Mouse (Mus musculus) liver, adult 2 months (tissue): ENCODE results near the gene Ivd. TPM values are rescaled to one million over a fixed set of nuclear protein-coding genes. Genes with fewer than 3 reads are reported as not detected.

Source experiments
- DNase-seq: peaks from one replicate; pipeline ENCODE4 v3.0.0-alpha.2; 2011; ENCODE audit warnings: low read depth, low spot score; ENCODE audit errors: extremely low read depth
- H3K27ac ChIP-seq: fragments of 200-500 bp; replicated peaks from 2 replicates; pipeline ENCODE4 v1.5.1; 2012; ENCODE audit warnings: low read depth, mild to moderate bottlenecking, control low read depth, inconsistent platforms, low read length; ENCODE audit not compliant: insufficient read depth
- H3K27me3 ChIP-seq: fragments of 200-500 bp; 2 replicates; pipeline ENCODE4 v1.6.1; 2012; ENCODE audit warnings: mild to moderate bottlenecking, moderate library complexity, low read length, inconsistent platforms; ENCODE audit not compliant: control insufficient read depth, insufficient read depth
- H3K36me3 ChIP-seq: fragments of 200-500 bp; 2 replicates; pipeline ENCODE4 v1.6.1; 2012; ENCODE audit warnings: low read length, inconsistent platforms; ENCODE audit not compliant: control insufficient read depth, insufficient read depth
- H3K4me1 ChIP-seq: fragments of 200-500 bp; 2 replicates; pipeline ENCODE4 v1.6.1; 2011; ENCODE audit warnings: low read length; ENCODE audit not compliant: control insufficient read depth, insufficient read depth
- H3K4me3 ChIP-seq: fragments of 200-500 bp; 2 replicates; pipeline ENCODE4 v1.5.1; 2011; ENCODE audit warnings: low read depth, mild to moderate bottlenecking, control low read depth, low read length, moderate library complexity; ENCODE audit not compliant: insufficient read depth
- H3K79me2 ChIP-seq: fragments of 200-500 bp; 2 replicates; pipeline ENCODE4 v1.6.1; 2012; ENCODE audit warnings: inconsistent platforms, mild to moderate bottlenecking, low read length, moderate library complexity; ENCODE audit not compliant: control insufficient read depth, insufficient read depth
- H3K9ac ChIP-seq: fragments of 200-500 bp; 2 replicates; pipeline ENCODE4 v1.6.1; 2012; ENCODE audit warnings: low read depth, mild to moderate bottlenecking, control low read depth, inconsistent platforms, low read length
- CTCF ChIP-seq: fragments of 200-500 bp; IDR thresholded peaks from 2 replicates; pipeline ENCODE4 v1.5.1; 2011; ENCODE audit warnings: low read depth, low read length, control low read depth
- POLR2A ChIP-seq: fragments of 200-500 bp; IDR thresholded peaks from 2 replicates; pipeline ENCODE4 v1.6.1; 2011; ENCODE audit warnings: low read length, control low read depth; ENCODE audit not compliant: insufficient read depth; ENCODE audit errors: extremely low read depth
- WGBS: fragments of 180-500 bp; shearing (Covaris S2); methylation state at CpG from one replicate; pipeline ENCODE4 v1.1.7; 2018; 5-methylcytosine and 5-hydroxymethylcytosine counted together
- polyA plus RNA-seq: library from polyadenylated mRNA; depleted of rRNA; stranded (reverse); fragments of >200 nt; gene quantifications from 2 replicates; pipeline ENCODE4 v1.2.3, GENCODE M21; 2012
- total RNA-seq: library from RNA; depleted of rRNA; stranded (reverse); fragments of >200 nt; gene quantifications from 2 replicates; pipeline ENCODE4 v1.2.3, GENCODE M21; 2014

Ivd gene
- total and polyA plus RNA-seq, 2 experiments: 127 to 146 TPM

DNA sequence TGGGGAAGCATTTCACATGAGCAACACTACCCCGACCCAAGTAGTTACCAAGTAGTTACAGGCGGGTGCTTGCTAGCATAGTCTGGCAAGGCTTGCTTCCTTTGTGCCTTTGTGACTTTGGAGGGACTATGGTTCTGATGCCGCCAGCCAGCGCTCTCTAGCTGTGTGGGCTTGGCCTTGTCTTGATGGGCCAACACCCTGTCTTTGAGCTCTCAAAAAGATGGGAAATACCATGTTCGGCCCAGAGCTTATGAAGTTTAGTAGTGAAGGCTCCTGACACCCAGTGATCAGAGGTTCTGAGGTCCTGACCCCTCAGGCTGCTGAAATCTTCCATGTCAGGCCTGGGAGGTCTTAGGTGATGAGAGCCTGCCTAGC lies 44.4 kb downstream of the Ivd start:
- Histone ChIP-seq H3K4me3 (no peak overlapping the region), H3K9ac (no peak overlapping the region), H3K36me3 (no peaks in the 10 kb centered on the region), H3K79me2 (peaks cover 37% of the 10 kb centered on the region; the same call in 1 of the 2 replicates), H3K27me3 (no peaks in the 10 kb centered on the region), H3K27ac (no peak overlapping the region), H3K4me1 (peaks cover 6% of the 10 kb centered on the region)
- TF ChIP-seq CTCF (no peak), POLR2A (no peak)
- no peak for DNase-seq
- 94% methylated on average over 5 of the region's 5 CpGs for WGBS

DNA sequence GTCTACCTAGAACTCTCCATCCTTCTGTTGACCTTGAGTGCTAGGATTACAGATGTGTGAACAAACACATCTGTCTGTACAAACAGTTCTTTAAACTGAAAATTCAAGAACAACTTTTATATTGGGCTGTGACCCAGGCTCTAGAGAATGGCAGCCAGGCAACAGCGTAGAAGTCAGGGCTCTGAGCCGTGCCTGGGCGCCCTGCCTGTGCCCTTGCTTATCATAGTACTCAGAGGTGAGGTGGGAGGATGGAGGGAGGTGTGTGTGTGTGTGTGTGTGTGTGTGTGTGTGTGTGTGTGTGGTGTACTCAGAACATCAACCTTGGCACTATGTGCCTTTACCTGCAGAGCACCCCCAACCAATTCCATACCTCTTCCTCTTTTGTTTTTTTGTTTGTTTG lies 46.0 kb downstream of the Ivd start:
- WGBS: 29% methylated on average over 3 of the region's 3 CpGs
- H3K4me3 ChIP-seq: no peak overlapping the region
- peaks cover 9% of the 10 kb centered on the region for H3K4me1 ChIP-seq
- H3K79me2 ChIP-seq: peaks cover 39% of the 10 kb centered on the region; the same call in 1 of the 2 replicates
- TF ChIP-seq POLR2A (no peak), CTCF (no peak)
- H3K27me3 ChIP-seq: no peaks in the 10 kb centered on the region
- H3K27ac ChIP-seq: no peak overlapping the region
- no peak overlapping the region for H3K9ac ChIP-seq
- peak; percentile 37 for DNase-seq
- no peaks in the 10 kb centered on the region for H3K36me3 ChIP-seq

DNA sequence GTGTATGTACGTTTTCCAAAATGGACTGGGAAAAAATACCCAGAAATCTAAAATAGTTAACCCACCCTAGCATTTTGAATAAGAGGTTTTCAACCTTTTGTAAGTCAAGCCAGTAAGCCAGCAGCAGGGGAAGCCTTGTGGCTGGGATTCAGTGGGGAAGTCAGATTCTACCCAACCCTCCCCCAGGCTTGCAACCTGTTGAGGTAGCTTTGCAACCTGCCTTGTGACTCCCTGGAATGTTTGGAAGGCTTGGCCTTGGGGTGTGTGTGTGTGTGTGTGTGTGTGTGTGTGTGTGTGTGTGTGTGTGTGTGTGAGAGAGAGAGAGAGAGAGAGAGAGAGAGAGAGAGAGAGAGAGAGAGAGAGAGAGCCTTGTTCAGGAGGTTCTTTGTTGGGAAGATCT lies 47.4 kb downstream of the Ivd start:
- no peak for DNase-seq
- H3K79me2 ChIP-seq: peaks cover 42% of the 10 kb centered on the region; the same call in 1 of the 2 replicates
- no peaks in the 10 kb centered on the region for H3K27me3 ChIP-seq
- no peak overlapping the region for H3K27ac ChIP-seq
- H3K4me3 ChIP-seq: no peak overlapping the region
- TF ChIP-seq CTCF (no peak), POLR2A (no peak)
- H3K9ac ChIP-seq: no peak overlapping the region
- H3K36me3 ChIP-seq: no peaks in the 10 kb centered on the region
- H3K4me1 ChIP-seq: peaks cover 17% of the 10 kb centered on the region
- 94% methylated on average over 1 of the region's 1 CpGs for WGBS

DNA sequence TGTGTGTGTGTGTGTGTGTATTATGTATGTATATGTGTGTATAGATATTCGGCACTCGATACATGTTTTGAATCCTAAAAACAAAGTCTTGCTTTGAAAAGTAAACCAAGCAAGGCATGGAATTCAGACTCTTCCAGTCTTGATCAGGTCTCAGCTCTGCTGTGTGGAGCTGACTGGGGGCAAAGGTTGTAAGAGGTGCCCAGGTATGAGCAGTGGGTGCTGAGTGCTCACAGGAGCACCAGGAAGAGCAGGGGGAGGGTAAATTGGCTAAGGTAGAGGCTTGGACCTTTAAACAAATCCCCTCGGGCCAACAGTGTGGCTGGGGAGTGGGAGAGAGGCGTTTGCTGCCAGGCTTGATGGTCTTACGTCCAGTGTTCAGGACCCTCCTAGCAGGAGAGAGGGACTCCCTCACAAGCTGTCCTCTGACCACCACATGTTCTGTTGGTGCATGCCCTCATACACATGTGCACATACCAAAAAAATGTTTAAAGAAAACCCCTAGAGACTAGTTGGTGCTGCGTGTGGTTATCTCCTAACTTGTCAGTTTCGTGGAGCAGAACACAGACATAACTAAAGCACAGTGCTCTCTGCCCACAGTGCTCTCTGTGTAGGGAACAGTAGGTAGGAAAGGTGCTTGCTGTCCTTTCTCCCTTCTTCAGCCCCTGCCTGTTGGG lies 49.0 kb downstream of the Ivd start:
- WGBS: 65% methylated on average over 7 of the region's 7 CpGs
- TF ChIP-seq CTCF: no peak
- no peak for TF ChIP-seq POLR2A
- H3K4me3 ChIP-seq: no peak overlapping the region
- H3K9ac ChIP-seq: no peak overlapping the region
- no peak for DNase-seq
- no peaks in the 10 kb centered on the region for H3K27me3 ChIP-seq
- H3K36me3 ChIP-seq: no peaks in the 10 kb centered on the region
- peaks cover 36% of the 10 kb centered on the region for H3K79me2 ChIP-seq
- no peak overlapping the region for H3K27ac ChIP-seq
- H3K4me1 ChIP-seq: peaks cover 19% of the 10 kb centered on the region

DNA sequence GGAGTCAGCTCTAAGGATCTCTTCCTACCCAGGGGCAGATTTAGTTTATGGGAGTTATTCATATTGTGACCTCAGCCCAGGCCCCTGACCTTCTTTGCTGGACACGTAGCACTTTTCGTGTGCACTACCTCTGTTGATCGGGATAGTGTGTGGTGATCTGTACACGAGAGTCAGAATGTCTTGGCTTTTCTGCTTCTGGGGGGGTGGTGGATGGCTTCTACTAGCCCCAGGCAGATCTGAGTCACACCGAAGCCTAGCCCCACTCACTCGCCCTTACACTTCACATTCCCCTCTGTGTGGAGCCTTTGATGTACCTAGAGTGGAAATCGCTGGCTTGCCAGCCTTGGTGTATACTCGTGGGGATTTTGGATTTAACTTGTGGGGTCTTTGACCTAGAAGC lies 51.0 kb downstream of the Ivd start:
- Histone ChIP-seq H3K9ac (no peak overlapping the region), H3K36me3 (no peaks in the 10 kb centered on the region), H3K27ac (no peak overlapping the region), H3K4me1 (peaks cover 19% of the 10 kb centered on the region), H3K27me3 (no peaks in the 10 kb centered on the region), H3K79me2 (peaks cover 32% of the 10 kb centered on the region), H3K4me3 (no peak overlapping the region)
- 83% methylated on average over 8 of the region's 8 CpGs for WGBS
- TF ChIP-seq CTCF (no peak), POLR2A (no peak)
- DNase-seq: no peak

DNA sequence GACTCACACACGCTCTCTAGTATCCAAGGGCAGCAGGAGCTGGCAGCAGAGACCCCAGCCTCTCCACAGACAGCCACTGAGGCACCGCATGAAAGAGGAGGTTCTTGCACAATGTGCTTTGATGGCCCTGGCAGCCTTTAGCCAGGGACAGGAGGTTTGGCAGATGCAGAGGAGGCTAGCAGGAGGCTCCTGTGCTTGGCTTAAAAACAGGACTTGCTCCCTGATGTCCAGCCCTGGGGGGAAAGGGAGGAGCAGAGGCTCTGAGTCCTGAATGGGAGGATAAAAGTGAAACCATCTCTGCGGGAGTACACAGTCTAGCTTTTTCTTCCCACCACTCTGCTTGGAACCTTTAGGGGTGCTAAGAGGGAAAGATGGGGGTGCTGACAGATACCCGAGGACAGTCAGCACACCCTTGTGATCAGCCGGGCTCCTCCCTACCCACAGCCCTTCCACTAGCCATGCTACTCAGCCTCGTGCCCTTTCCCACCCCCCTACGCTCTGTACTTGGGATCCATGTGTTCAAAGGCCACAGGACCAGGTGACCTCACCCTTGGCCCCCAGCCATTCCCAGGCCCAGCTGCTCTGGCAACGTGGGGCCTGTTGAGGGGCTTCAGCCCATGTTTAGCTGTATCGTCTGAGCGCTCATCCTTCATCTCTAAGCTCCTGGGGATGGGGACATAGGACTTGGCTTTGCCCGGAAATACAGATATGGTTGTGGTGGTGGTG lies 52.0 kb downstream of the Ivd start:
- TF ChIP-seq CTCF: no peak
- TF ChIP-seq POLR2A: no peak
- Histone ChIP-seq H3K36me3 (no peaks in the 10 kb centered on the region), H3K79me2 (peaks cover 25% of the 10 kb centered on the region), H3K9ac (no peak overlapping the region; the same call in 1 of the 2 replicates), H3K4me3 (0 out of 2 replicates have a peak overlapping the region, but pooled peaks have one; percentile 5), H3K4me1 (peaks cover 17% of the 10 kb centered on the region), H3K27ac (peak overlapping the region; percentile 62), H3K27me3 (no peaks in the 10 kb centered on the region)
- 29% methylated on average over 11 of the region's 11 CpGs for WGBS
- peak; percentile 68 for DNase-seq
